Mouse (Mus musculus) hindbrain, embryonic 16.5 days (tissue): ENCODE data around the gene Plxnb2. TPM values are rescaled to one million over a fixed set of nuclear protein-coding genes. Genes with fewer than 3 reads are reported as not detected.

ENCODE experiments used
- ATAC-seq: fragments of 200-750 bp; cut with Nextera tagmentation; 2 replicates; pipeline ENCODE4 v1.8.0; 2017; ENCODE audit warnings: moderate TSS enrichment, moderate library complexity
- H3K27ac ChIP-seq: fragments of 300-500 bp; sonication (generic); 2 replicates; pipeline ENCODE4 v1.5.1; 2014; ENCODE audit warnings: low read depth, mild to moderate bottlenecking, control low read depth, low read length, moderate library complexity
- H3K27me3 ChIP-seq: fragments of 300-500 bp; sonication (generic); replicated peaks from 2 replicates; pipeline ENCODE4 v1.6.1; 2014; ENCODE audit warnings: low read length; ENCODE audit not compliant: control insufficient read depth, insufficient read depth
- H3K36me3 ChIP-seq: fragments of 300-500 bp; sonication (generic); 2 replicates; pipeline ENCODE4 v1.6.1; 2014; ENCODE audit warnings: mild to moderate bottlenecking, low read length, moderate library complexity, mixed read lengths; ENCODE audit not compliant: control insufficient read depth, insufficient read depth
- H3K4me1 ChIP-seq: fragments of 300-500 bp; sonication (generic); 2 replicates; pipeline ENCODE4 v1.6.1; 2014; ENCODE audit warnings: low read depth, low read length; ENCODE audit not compliant: control insufficient read depth, insufficient read depth
- H3K4me2 ChIP-seq: fragments of 300-500 bp; sonication (generic); 2 replicates; pipeline ENCODE4 v1.6.1; 2014; ENCODE audit warnings: mild to moderate bottlenecking, low read length, control low read depth, moderate library complexity
- H3K4me3 ChIP-seq: fragments of 300-500 bp; sonication (generic); 2 replicates; pipeline ENCODE4 v1.5.1; 2014; ENCODE audit warnings: mild to moderate bottlenecking, low read length, control low read depth, moderate library complexity
- H3K9ac ChIP-seq: fragments of 300-500 bp; sonication (generic); 2 replicates; pipeline ENCODE4 v1.6.1; 2014; ENCODE audit warnings: low read depth, mild to moderate bottlenecking, control low read depth, low read length, moderate library complexity
- H3K9me3 ChIP-seq: fragments of 300-500 bp; sonication (generic); 2 replicates; pipeline ENCODE4 v1.6.1; 2014; ENCODE audit warnings: mild to moderate bottlenecking, low read length, moderate library complexity; ENCODE audit not compliant: control insufficient read depth
- WGBS: fragments of 180-500 bp; shearing (Covaris S2); extraction: QIAGEN DNeasy Blood & Tissue Kit; methylation state at CpG from one replicate; pipeline ENCODE4 v1.1.7; 2014; 5-methylcytosine and 5-hydroxymethylcytosine counted together
- polyA plus RNA-seq: library from polyadenylated mRNA; unstranded; fragments of >200 nt; fragmentation: Nextera tagmentation; extraction: Ambion mirVana; gene quantifications from 2 replicates; pipeline ENCODE4 v1.2.1, GENCODE M21; 2015

Plxnb2 gene
- polyA plus RNA-seq, 1 experiment from 2014 or later: 85.2 TPM

DNA sequence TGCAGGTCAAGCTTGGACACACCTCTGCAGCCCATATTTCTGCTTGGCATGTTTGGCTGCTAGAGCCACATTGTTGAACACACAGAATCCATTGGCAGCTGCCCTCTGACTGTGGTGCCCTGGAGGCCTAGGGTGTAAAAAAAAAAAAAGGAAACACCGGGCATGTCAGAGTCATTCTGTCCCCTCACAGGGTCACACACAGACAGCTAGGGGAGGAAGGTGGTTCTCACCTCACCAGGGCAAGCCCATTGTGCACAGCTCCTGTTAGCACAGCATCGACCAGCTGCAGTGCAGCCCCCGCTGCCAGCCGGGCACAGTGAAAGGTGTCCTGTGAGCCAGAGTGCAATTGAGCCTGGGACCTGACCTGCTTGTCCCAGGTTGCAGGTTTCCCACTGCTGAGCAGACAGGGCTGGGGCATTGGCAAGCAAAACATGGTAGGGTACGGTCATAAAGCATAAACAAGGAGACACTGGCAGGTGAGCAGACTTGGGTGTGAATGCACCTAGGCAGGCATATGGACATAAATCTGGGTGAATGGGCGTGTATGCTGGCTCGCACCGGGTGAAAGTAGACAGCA is 53.1 kb downstream of the Plxnb2 start:
- peak overlapping the region; percentile 81 for H3K9ac ChIP-seq
- 86% methylated on average over 8 of the region's 8 CpGs for WGBS
- peak overlapping the region; percentile 14; the same call in 1 of the 2 replicates for H3K27ac ChIP-seq
- no peaks in the 10 kb centered on the region for H3K9me3 ChIP-seq
- H3K36me3 ChIP-seq: no peaks in the 10 kb centered on the region
- peaks cover 21% of the 10 kb centered on the region for H3K4me1 ChIP-seq
- H3K4me2 ChIP-seq: peak overlapping the region; percentile 64
- no peak for ATAC-seq
- H3K4me3 ChIP-seq: peak overlapping the region; percentile 65
- no peaks in the 10 kb centered on the region for H3K27me3 ChIP-seq

DNA sequence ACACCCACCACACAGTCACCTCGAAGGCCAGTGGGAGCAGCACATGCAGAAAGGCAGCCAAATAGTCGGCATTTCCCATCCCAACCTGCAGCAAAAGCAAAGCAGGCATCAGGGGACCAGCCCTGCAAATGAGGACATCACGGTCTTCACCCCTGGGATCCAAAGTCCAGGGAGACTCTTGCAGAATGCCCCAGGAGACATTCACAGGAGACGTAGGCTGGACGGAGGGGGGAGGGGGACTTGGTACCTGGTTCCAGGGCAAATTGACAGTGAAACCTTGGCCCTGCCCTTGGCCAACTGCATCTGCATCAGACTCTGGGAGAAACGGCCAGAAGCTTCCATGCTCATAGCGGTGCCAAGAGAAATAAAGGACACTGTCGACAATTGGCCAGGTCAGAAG is 54.0 kb downstream of the Plxnb2 start:
- H3K9me3 ChIP-seq: no peaks in the 10 kb centered on the region
- no peak overlapping the region for H3K27ac ChIP-seq
- no peaks in the 10 kb centered on the region for H3K36me3 ChIP-seq
- no peak for ATAC-seq
- no peak overlapping the region for H3K4me3 ChIP-seq
- no peak overlapping the region for H3K9ac ChIP-seq
- no peak overlapping the region for H3K4me2 ChIP-seq
- peaks cover 30% of the 10 kb centered on the region for H3K4me1 ChIP-seq
- WGBS: 86% methylated on average over 8 of the region's 8 CpGs
- H3K27me3 ChIP-seq: no peaks in the 10 kb centered on the region

DNA sequence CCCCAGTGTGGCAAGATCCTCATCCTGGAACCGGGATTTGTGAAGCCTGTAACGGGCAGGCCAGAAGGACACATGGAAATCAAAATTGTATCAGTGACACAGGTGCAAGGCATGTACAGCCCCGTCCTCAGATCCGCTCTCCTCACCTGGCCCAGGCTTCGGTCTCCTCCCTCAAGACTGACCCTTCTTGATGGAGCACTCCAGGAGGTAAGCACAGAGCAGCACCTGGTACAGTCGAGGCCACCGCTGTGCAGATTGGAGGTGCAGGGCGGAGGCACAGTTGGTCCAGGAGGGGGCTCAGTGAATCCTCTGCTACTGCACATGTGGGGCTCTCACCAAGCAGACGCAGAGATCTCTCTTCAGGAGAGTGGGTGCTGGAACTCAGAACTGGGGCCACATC is 55.2 kb downstream of the Plxnb2 start:
- H3K27me3 ChIP-seq: no peaks in the 10 kb centered on the region
- no peak for ATAC-seq
- no peaks in the 10 kb centered on the region for H3K36me3 ChIP-seq
- 96% methylated on average over 9 of the region's 9 CpGs for WGBS
- no peak overlapping the region for H3K27ac ChIP-seq
- no peaks in the 10 kb centered on the region for H3K9me3 ChIP-seq
- H3K4me3 ChIP-seq: no peak overlapping the region
- H3K4me1 ChIP-seq: peaks cover 42% of the 10 kb centered on the region
- H3K4me2 ChIP-seq: no peak overlapping the region
- H3K9ac ChIP-seq: no peak overlapping the region

DNA sequence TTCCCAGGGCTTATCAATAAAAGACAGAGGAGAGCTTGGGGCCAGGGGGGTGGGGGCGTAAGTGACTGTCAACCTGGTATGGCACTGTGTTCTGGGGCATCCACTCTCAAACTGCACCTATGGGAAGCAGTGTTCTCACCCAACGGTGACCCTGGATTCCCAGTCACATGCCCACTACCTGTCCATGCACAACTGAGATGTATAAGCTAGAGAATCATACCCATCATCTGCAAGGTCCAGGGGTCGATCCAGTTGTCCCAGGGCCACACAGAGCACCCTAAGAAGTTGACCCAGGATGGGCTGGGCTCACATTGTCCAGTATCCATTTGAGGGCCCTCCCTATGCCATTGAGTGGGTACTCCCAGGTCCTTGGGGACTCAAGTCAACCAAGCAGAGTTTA is 56.3 kb downstream of the Plxnb2 start:
- Histone ChIP-seq H3K4me2 (no peak overlapping the region), H3K27ac (no peak overlapping the region), H3K4me1 (peaks cover 51% of the 10 kb centered on the region), H3K4me3 (no peak overlapping the region), H3K9ac (peak overlapping the region; percentile 31; the same call in 1 of the 2 replicates), H3K9me3 (no peaks in the 10 kb centered on the region), H3K36me3 (no peaks in the 10 kb centered on the region), H3K27me3 (no peaks in the 10 kb centered on the region)
- WGBS: 91% methylated on average over 3 of the region's 3 CpGs
- no peak for ATAC-seq

DNA sequence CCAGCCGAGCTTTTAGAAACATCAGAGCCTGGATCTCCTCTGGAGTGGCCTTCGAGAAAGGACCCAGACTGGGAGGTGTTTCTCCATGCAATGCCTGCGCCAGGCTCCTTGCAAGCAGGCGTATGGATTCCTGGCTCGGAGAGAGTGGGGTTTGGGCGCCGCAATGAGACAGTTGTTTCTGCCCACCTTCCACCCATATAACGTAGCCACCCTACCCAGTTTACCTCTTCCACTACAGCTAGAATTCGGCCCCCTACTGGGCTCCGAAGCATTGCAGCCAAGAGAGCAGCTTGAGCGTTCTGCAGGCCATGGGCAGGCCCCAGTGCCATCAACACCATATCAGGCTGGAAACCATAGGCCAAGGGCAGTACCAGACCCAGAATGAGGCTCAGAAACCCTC is 57.0 kb downstream of the Plxnb2 start:
- Histone ChIP-seq H3K27me3 (no peaks in the 10 kb centered on the region), H3K4me2 (peak overlapping the region; percentile 78), H3K4me1 (peaks cover 47% of the 10 kb centered on the region), H3K9ac (peak overlapping the region; percentile 86), H3K27ac (peak overlapping the region; percentile 89), H3K9me3 (no peaks in the 10 kb centered on the region), H3K4me3 (peak overlapping the region; percentile 91), H3K36me3 (no peaks in the 10 kb centered on the region)
- 34% methylated on average over 11 of the region's 11 CpGs for WGBS
- 0 out of 2 replicates have a peak, but pooled peaks have one; percentile 7 for ATAC-seq

DNA sequence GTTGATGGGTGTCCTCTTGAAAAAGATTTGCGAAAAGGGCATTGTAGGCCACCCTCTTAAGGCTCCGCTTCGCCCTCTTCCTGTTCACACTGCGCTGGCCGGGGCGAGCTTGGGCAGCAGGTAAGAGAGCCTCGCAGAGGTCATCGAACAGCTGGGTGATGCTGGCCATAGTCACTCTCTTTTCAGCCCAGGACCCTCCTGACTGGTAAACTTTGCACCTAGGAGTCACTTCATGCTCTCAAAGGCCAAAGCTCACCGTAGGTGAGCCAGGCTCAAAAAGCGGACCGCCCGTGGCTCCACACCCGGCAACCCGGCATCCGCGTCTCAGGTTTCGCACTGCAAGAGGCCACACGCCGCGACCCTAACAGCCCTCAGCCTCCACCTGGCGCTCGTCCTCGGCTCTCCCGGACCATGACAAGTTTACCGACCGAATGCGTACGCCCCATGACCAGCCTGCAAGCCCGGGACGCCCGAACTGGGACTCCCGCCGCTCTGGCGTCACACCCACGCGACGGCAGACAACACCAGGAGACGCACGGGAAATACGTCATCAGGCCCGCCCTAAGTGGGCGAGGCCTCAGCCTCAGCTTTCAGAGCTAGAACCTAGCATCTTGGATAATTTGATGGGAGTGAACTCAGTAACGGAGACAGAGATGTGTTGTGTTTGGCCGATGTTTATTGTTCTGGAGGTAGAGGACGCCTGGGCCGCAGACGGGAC is 57.8 kb downstream of the Plxnb2 start, which contains the start of gene Tubgcp6:
Tubgcp6 (minus strand) TSS at position 464 of the 718 bp plus-strand sequence.
- Histone ChIP-seq H3K27me3 (no peaks in the 10 kb centered on the region), H3K4me1 (peaks cover 43% of the 10 kb centered on the region), H3K4me2 (peak within 1 kb of the TSS; percentile 98), H3K36me3 (no peaks in the 10 kb centered on the region), H3K4me3 (peak within 1 kb of the TSS; percentile 91), H3K27ac (peak within 1 kb of the TSS; percentile 89), H3K9me3 (no peaks in the 10 kb centered on the region), H3K9ac (peak within 1 kb of the TSS; percentile 86)
- peak; percentile 85 for ATAC-seq
- WGBS: under 1% methylated on average over 47 of the region's 47 CpGs

DNA sequence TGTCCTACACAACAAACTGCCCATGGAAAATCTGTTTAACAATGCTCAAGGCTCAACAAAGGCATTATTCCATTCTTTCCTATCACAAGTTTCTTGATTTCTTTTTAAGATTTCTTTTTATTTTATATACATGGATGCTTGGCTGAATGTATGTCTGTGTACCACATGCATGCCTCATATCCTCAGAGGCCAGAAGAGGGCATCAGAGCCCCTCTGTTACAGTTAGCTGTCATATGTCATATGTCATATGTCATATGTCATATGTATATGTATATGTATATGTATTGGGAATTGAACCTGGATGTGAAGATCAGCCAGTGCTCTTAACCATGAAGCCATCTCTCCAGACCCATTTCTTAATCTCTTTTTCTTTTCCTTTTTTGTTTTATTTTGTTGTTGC is 62.6 kb downstream of the Plxnb2 start:
- Histone ChIP-seq H3K4me1 (peaks cover 30% of the 10 kb centered on the region), H3K27ac (no peak overlapping the region), H3K27me3 (no peaks in the 10 kb centered on the region), H3K4me3 (no peak overlapping the region), H3K36me3 (peaks cover 18% of the 10 kb centered on the region), H3K4me2 (no peak overlapping the region), H3K9me3 (no peaks in the 10 kb centered on the region), H3K9ac (no peak overlapping the region)
- no peak for ATAC-seq

DNA sequence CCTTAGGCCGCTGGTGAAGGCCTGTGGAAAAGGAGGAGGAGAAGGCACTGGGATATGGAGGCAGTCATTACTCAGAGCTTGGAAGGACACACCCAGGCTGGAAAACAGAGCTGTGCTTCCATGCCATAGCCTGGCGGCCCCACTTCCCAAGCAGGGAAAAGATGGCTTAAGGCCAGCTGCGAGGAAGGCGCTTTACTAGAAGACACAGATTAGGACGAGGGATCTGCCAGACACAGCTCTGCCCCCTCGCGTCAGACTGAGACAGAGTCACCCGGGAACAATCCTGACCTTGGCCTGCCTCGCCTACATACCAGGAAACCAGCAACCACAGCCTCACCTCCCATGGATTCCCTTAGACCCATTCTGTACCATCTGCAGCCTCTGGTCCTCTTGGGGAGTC is 70.4 kb downstream of the Plxnb2 start:
- Histone ChIP-seq H3K36me3 (peaks cover 52% of the 10 kb centered on the region), H3K27me3 (no peaks in the 10 kb centered on the region), H3K4me1 (no peaks in the 10 kb centered on the region), H3K9me3 (no peaks in the 10 kb centered on the region), H3K4me3 (no peak overlapping the region), H3K27ac (no peak overlapping the region), H3K9ac (no peak overlapping the region), H3K4me2 (no peak overlapping the region)
- no peak for ATAC-seq
- WGBS: 88% methylated on average over 9 of the region's 9 CpGs

DNA sequence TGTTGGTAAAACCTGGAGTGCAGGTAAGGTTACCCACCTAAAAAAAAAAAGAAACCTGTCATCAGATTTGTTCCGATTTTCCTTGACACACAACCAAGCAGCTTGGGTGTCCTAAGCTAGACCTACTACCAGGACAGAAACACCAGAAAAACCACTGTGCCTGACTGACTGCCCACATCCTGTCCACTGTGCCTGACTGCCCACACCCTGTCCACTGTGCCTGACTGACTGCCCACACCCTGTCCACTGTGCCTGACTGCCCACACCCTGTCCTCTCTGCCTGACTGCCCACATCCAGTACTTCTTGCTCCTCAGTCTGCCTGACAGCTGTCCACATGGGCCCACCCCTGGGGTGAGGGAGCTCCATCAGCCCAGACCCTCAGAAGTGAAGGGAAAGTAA is 73.6 kb downstream of the Plxnb2 start:
- H3K9ac ChIP-seq: no peak overlapping the region
- H3K4me1 ChIP-seq: no peaks in the 10 kb centered on the region
- H3K4me3 ChIP-seq: no peak overlapping the region
- peaks cover 64% of the 10 kb centered on the region for H3K36me3 ChIP-seq
- ATAC-seq: no peak
- no peak overlapping the region for H3K27ac ChIP-seq
- WGBS: 86% methylated on average over 1 of the region's 1 CpGs
- H3K27me3 ChIP-seq: no peaks in the 10 kb centered on the region
- H3K9me3 ChIP-seq: no peaks in the 10 kb centered on the region
- H3K4me2 ChIP-seq: no peak overlapping the region
